Mouse (Mus musculus): ENCODE measurements around the gene Slc25a4. TPM values are rescaled to one million over a fixed set of nuclear protein-coding genes. Genes with fewer than 3 reads are reported as not detected.

Slc25a4 gene
- polyA plus RNA-seq, 1 experiment from 2014 or later: 397 TPM

- Histone ChIP-seq H3K27me3 (replicated peaks; ENCODE audit: control insufficient read depth, insufficient read depth, low read length) (no peaks in the 10 kb centered on the region), H3K36me3 (ENCODE audit: control insufficient read depth, insufficient read depth, low read length) (peaks cover 10% of the 10 kb centered on the region; the same call in 1 of the 2 replicates), H3K9me3 (ENCODE audit: control insufficient read depth, low read length) (no peaks in the 10 kb centered on the region), H3K4me2 (ENCODE audit: low read depth, low read length) (peak overlapping the region; percentile 82), H3K9ac (ENCODE audit: low read depth, low read length) (peak overlapping the region; percentile 88), H3K27ac (ENCODE audit: low read length) (peak overlapping the region; percentile 85), H3K4me1 (ENCODE audit: control insufficient read depth, insufficient read depth, low read length) (peaks cover 22% of the 10 kb centered on the region), H3K4me3 (ENCODE audit: low read length) (peak overlapping the region; percentile 78)
- ATAC-seq: no peak
- 16% methylated on average over 13 of the region's 13 CpGs for WGBS
These were observed 557 bp upstream of the Slc25a4 start for GRCm38 (mm10) chr8:46211611-46212071.

DNA sequence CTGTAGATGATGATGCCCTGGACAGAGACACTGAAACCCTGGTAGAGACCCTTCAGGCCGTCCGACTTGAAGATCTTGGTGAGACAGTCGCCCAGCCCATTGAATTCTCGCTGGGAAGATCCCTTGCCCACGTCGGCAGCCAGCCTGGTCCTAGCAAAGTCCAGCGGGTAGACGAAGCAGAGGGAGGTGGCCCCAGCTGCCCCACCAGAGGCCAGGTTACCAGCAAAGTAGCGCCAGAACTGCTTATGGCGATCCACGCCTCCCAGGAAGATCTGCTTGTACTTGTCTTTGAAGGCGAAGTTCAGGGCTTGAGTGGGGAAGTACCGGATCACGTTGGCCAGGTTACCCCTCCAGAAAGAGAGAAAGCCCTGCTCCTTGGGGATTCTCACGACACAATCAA lies 2.0 kb downstream of the Slc25a4 start:
- Histone ChIP-seq H3K36me3 (ENCODE audit: control insufficient read depth, insufficient read depth, low read length) (peaks cover 18% of the 10 kb centered on the region; the same call in 1 of the 2 replicates), H3K9ac (ENCODE audit: low read depth, low read length) (peak overlapping the region; percentile 23; the same call in 1 of the 2 replicates)
- WGBS: 81% methylated on average over 15 of the region's 15 CpGs

GRCm38 (mm10) chr8:46208354-46208753 lies 2.7 kb downstream of the Slc25a4 start:
- peaks cover 18% of the 10 kb centered on the region; the same call in 1 of the 2 replicates for H3K36me3 ChIP-seq (ENCODE audit: control insufficient read depth, insufficient read depth, low read length)
- no peak overlapping the region; the same call in 1 of the 2 replicates for H3K4me3 ChIP-seq (ENCODE audit: low read length)
- no peaks in the 10 kb centered on the region for H3K9me3 ChIP-seq (ENCODE audit: control insufficient read depth, low read length)
- peaks cover 22% of the 10 kb centered on the region for H3K4me1 ChIP-seq (ENCODE audit: control insufficient read depth, insufficient read depth, low read length)
- H3K9ac ChIP-seq (ENCODE audit: low read depth, low read length): no peak overlapping the region
- WGBS: 78% methylated on average over 12 of the region's 12 CpGs
- H3K27me3 ChIP-seq (replicated peaks; ENCODE audit: control insufficient read depth, insufficient read depth, low read length): no peaks in the 10 kb centered on the region
- ATAC-seq: no peak
- no peak overlapping the region for H3K27ac ChIP-seq (ENCODE audit: low read length)
- H3K4me2 ChIP-seq (ENCODE audit: low read depth, low read length): no peak overlapping the region

More for the DNA sequence above, 2.0 kb downstream of the Slc25a4 start:
- Histone ChIP-seq H3K4me3 (ENCODE audit: low read length) (peak overlapping the region; percentile 7), H3K4me1 (ENCODE audit: control insufficient read depth, insufficient read depth, low read length) (peaks cover 22% of the 10 kb centered on the region), H3K27me3 (replicated peaks; ENCODE audit: control insufficient read depth, insufficient read depth, low read length) (no peaks in the 10 kb centered on the region), H3K4me2 (ENCODE audit: low read depth, low read length) (peak overlapping the region; percentile 82), H3K9me3 (ENCODE audit: control insufficient read depth, low read length) (no peaks in the 10 kb centered on the region), H3K27ac (ENCODE audit: low read length) (no peak overlapping the region)
- ATAC-seq: no peak

- Histone ChIP-seq H3K36me3 (ENCODE audit: control insufficient read depth, insufficient read depth, low read length) (peaks cover 18% of the 10 kb centered on the region; the same call in 1 of the 2 replicates), H3K4me2 (ENCODE audit: low read depth, low read length) (no peak overlapping the region), H3K4me3 (ENCODE audit: low read length) (no peak overlapping the region), H3K27me3 (replicated peaks; ENCODE audit: control insufficient read depth, insufficient read depth, low read length) (no peaks in the 10 kb centered on the region), H3K9ac (ENCODE audit: low read depth, low read length) (no peak overlapping the region), H3K9me3 (ENCODE audit: control insufficient read depth, low read length) (no peaks in the 10 kb centered on the region), H3K4me1 (ENCODE audit: control insufficient read depth, insufficient read depth, low read length) (peaks cover 13% of the 10 kb centered on the region), H3K27ac (ENCODE audit: low read length) (no peak overlapping the region; the same call in 1 of the 2 replicates)
- WGBS: 90% methylated on average over 6 of the region's 6 CpGs
- no peak for ATAC-seq
These were observed 5.0 kb downstream of the Slc25a4 start for GRCm38 (mm10) chr8:46206107-46206506.

GRCm38 (mm10) chr8:46204974-46205640 lies 6.0 kb downstream of the Slc25a4 start:
- no peak for ATAC-seq
- Histone ChIP-seq H3K9me3 (ENCODE audit: control insufficient read depth, low read length) (no peaks in the 10 kb centered on the region), H3K36me3 (ENCODE audit: control insufficient read depth, insufficient read depth, low read length) (peaks cover 18% of the 10 kb centered on the region; the same call in 1 of the 2 replicates), H3K4me1 (ENCODE audit: control insufficient read depth, insufficient read depth, low read length) (peaks cover 12% of the 10 kb centered on the region), H3K9ac (ENCODE audit: low read depth, low read length) (no peak overlapping the region), H3K4me2 (ENCODE audit: low read depth, low read length) (no peak overlapping the region), H3K27ac (ENCODE audit: low read length) (no peak overlapping the region), H3K4me3 (ENCODE audit: low read length) (no peak overlapping the region), H3K27me3 (replicated peaks; ENCODE audit: control insufficient read depth, insufficient read depth, low read length) (no peaks in the 10 kb centered on the region)
- WGBS: 78% methylated on average over 9 of the region's 9 CpGs

DNA sequence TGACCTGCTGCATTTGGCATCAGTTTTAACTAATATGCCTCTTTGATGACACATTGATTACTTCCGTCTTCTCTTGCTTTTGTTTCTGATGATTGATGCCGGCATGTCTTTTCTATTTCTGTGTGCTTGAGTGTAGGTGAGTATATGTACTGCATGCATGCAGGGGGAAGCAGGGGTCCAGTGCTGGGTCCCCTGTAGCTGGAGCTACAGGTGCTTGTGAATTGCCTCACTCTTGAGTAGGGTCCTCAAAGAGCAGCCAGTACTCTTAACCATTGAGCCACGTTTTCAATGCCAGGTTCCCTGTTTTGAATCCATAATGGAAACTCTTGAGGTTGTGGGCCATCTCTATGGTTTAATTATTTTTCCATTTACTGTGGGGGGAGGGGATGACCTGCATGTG lies 6.8 kb downstream of the Slc25a4 start:
- ATAC-seq: no peak
- Histone ChIP-seq H3K36me3 (ENCODE audit: control insufficient read depth, insufficient read depth, low read length) (peaks cover 18% of the 10 kb centered on the region; the same call in 1 of the 2 replicates), H3K4me2 (ENCODE audit: low read depth, low read length) (no peak overlapping the region), H3K4me3 (ENCODE audit: low read length) (no peak overlapping the region), H3K9ac (ENCODE audit: low read depth, low read length) (no peak overlapping the region), H3K4me1 (ENCODE audit: control insufficient read depth, insufficient read depth, low read length) (peaks cover 7% of the 10 kb centered on the region), H3K27ac (ENCODE audit: low read length) (no peak overlapping the region), H3K27me3 (replicated peaks; ENCODE audit: control insufficient read depth, insufficient read depth, low read length) (no peaks in the 10 kb centered on the region), H3K9me3 (ENCODE audit: control insufficient read depth, low read length) (no peaks in the 10 kb centered on the region)
- WGBS: 88% methylated on average over 3 of the region's 3 CpGs

DNA sequence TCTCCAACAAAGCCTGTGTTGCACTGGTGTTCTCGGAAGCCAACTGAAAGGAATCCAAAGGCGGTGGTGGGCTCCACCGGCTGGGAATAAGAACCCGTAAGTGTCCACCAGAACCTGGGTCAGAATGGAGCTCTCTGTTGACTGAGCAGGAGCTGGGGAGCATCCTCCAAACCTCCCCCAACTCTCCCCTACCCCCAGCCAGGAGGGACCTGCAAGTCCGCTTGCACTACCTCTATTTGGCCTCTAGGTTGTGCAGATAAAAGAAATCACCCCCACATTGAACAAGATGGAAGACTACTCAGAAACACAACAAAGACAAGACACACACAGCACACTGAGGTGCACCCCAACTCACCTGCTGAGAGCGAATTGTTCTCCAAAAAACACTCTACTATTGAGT lies 8.7 kb downstream of the Slc25a4 start:
- no peak overlapping the region for H3K4me2 ChIP-seq (ENCODE audit: low read depth, low read length)
- no peak for ATAC-seq

DNA sequence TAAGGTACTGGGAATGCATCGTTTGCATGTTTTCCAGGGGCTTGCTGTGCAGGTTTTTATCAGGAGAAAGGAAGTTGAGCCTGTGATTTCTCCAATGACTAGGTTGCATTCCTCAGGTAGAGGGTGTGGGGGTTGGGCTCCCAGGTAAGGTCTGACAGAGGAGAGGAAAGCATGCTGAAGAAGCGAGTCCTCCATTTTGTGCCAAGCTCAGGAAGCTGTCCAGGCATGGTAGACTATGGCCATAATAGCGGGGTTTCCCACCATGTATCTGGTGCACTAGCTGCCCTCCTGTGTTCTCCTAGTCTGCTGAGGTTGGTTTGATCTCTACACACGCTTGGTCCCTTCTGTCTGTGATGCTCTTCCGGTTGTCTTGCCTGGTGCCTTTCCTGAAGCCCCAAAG lies 13.4 kb downstream of the Slc25a4 start:
- Histone ChIP-seq H3K27me3 (replicated peaks; ENCODE audit: control insufficient read depth, insufficient read depth, low read length) (no peaks in the 10 kb centered on the region), H3K9me3 (ENCODE audit: control insufficient read depth, low read length) (no peaks in the 10 kb centered on the region), H3K4me3 (ENCODE audit: low read length) (no peak overlapping the region), H3K27ac (ENCODE audit: low read length) (no peak overlapping the region), H3K4me2 (ENCODE audit: low read depth, low read length) (no peak overlapping the region), H3K4me1 (ENCODE audit: control insufficient read depth, insufficient read depth, low read length) (no peaks in the 10 kb centered on the region), H3K9ac (ENCODE audit: low read depth, low read length) (no peak overlapping the region), H3K36me3 (ENCODE audit: control insufficient read depth, insufficient read depth, low read length) (peaks cover 6% of the 10 kb centered on the region; the same call in 1 of the 2 replicates)
- 88% methylated on average over 5 of the region's 5 CpGs for WGBS
- ATAC-seq: no peak

More for the DNA sequence above, 8.7 kb downstream of the Slc25a4 start:
- H3K4me1 ChIP-seq (ENCODE audit: control insufficient read depth, insufficient read depth, low read length): no peaks in the 10 kb centered on the region
- H3K36me3 ChIP-seq (ENCODE audit: control insufficient read depth, insufficient read depth, low read length): peaks cover 12% of the 10 kb centered on the region; the same call in 1 of the 2 replicates
- no peaks in the 10 kb centered on the region for H3K9me3 ChIP-seq (ENCODE audit: control insufficient read depth, low read length)
- WGBS: 87% methylated on average over 6 of the region's 6 CpGs
- no peak overlapping the region for H3K4me3 ChIP-seq (ENCODE audit: low read length)
- H3K27ac ChIP-seq (ENCODE audit: low read length): no peak overlapping the region
- no peak overlapping the region for H3K9ac ChIP-seq (ENCODE audit: low read depth, low read length)
- no peaks in the 10 kb centered on the region for H3K27me3 ChIP-seq (replicated peaks; ENCODE audit: control insufficient read depth, insufficient read depth, low read length)

GRCm38 (mm10) chr8:46196877-46197276 lies 14.2 kb downstream of the Slc25a4 start:
- peaks cover 6% of the 10 kb centered on the region; the same call in 1 of the 2 replicates for H3K36me3 ChIP-seq (ENCODE audit: control insufficient read depth, insufficient read depth, low read length)
- H3K27me3 ChIP-seq (replicated peaks; ENCODE audit: control insufficient read depth, insufficient read depth, low read length): no peaks in the 10 kb centered on the region
- no peak overlapping the region for H3K27ac ChIP-seq (ENCODE audit: low read length)
- H3K9me3 ChIP-seq (ENCODE audit: control insufficient read depth, low read length): no peaks in the 10 kb centered on the region
- no peak overlapping the region for H3K4me2 ChIP-seq (ENCODE audit: low read depth, low read length)
- H3K4me1 ChIP-seq (ENCODE audit: control insufficient read depth, insufficient read depth, low read length): no peaks in the 10 kb centered on the region
- 92% methylated on average over 3 of the region's 3 CpGs for WGBS
- no peak overlapping the region for H3K4me3 ChIP-seq (ENCODE audit: low read length)
- no peak overlapping the region for H3K9ac ChIP-seq (ENCODE audit: low read depth, low read length)
- no peak for ATAC-seq

Data from intestine, embryonic 16.5 days (tissue).